Comparison of ENCODE assay signal across 24 mouse cellular contexts in genomic region chr5:97202557-97202956, GRCm38 (mm10).
"Had no signal": no experiment of that assay in that cellular context is flagged by ENCODE, and none has a peak within 500 bp of the region (broad histone marks: within the 10 kb centered on the region; RNA-seq: fewer than 3 reads in every experiment).

No protein-coding gene starts in this region.

- ATAC-seq: midbrain, embryonic 15.5 days had no signal

- H3K36me3 ChIP-seq: limb, embryonic 12.5 days; limb, embryonic 15.5 days; lung, embryonic 15.5 days; midbrain, embryonic 12.5 days; midbrain, embryonic 15.5 days; neural tube, embryonic 12.5 days; neural tube, embryonic 15.5 days had no signal

- H3K27me3 ChIP-seq: limb, embryonic 12.5 days; limb, embryonic 15.5 days; lung, embryonic 15.5 days; megakaryocyte, embryonic 14.5 days; midbrain, embryonic 12.5 days; midbrain, embryonic 15.5 days; neural tube, embryonic 15.5 days had no signal

- H3K9ac ChIP-seq: limb, embryonic 12.5 days; limb, embryonic 15.5 days; liver, embryonic 14.5 days; lung, embryonic 15.5 days; midbrain, embryonic 12.5 days; midbrain, embryonic 15.5 days; neural tube, embryonic 12.5 days; neural tube, embryonic 15.5 days had no signal

- H3K4me2 ChIP-seq: limb, embryonic 12.5 days; limb, embryonic 15.5 days; liver, embryonic 11.5 days; lung, embryonic 15.5 days; midbrain, embryonic 12.5 days; midbrain, embryonic 15.5 days; neural tube, embryonic 12.5 days; neural tube, embryonic 15.5 days had no signal

- H3K9me3 ChIP-seq: limb, embryonic 12.5 days; limb, embryonic 15.5 days; lung, embryonic 15.5 days; megakaryocyte, embryonic 14.5 days; midbrain, embryonic 12.5 days; midbrain, embryonic 15.5 days; neural tube, embryonic 12.5 days; neural tube, embryonic 15.5 days had no signal

- H3K27ac ChIP-seq: kidney, postnatal 0 days; layer of hippocampus, adult 2 months; limb, embryonic 12.5 days; limb, embryonic 15.5 days; liver, embryonic 14.5 days; lung, embryonic 15.5 days; midbrain, embryonic 12.5 days; midbrain, embryonic 15.5 days; neural tube, embryonic 12.5 days; neural tube, embryonic 15.5 days; stomach, postnatal 0 days had no signal

- H3K4me1 ChIP-seq: limb, embryonic 12.5 days; limb, embryonic 15.5 days; lung, embryonic 15.5 days; megakaryocyte, embryonic 14.5 days; midbrain, embryonic 15.5 days; neural tube, embryonic 15.5 days had no signal

- DNase-seq: kidney, adult 2 months; kidney, postnatal 25 days; layer of hippocampus, postnatal 36 days; left cerebral cortex, postnatal 4 days; lung, adult 18-20 months; lung, postnatal 10 days; lung, postnatal 36 days; right cerebral cortex, adult 18-20 months; right cerebral cortex, postnatal 14 days; right cerebral cortex, postnatal 4 days; thymus, postnatal 36 days had no signal

- H3K4me3 ChIP-seq: layer of hippocampus, adult 2 months; limb, embryonic 12.5 days; limb, embryonic 15.5 days; lung, embryonic 15.5 days; megakaryocyte, embryonic 14.5 days; midbrain, embryonic 12.5 days; midbrain, embryonic 15.5 days; neural tube, embryonic 12.5 days; neural tube, embryonic 15.5 days had no signal
